Mouse (Mus musculus) bone marrow macrophage, adult 2 months (primary cell): ENCODE measurements around the gene Pigb.

Experiments
- CTCF ChIP-seq: IDR thresholded peaks from 2 replicates; pipeline ENCODE4 v1.5.1; 2012; ENCODE audit warnings: low read depth, mild to moderate bottlenecking, low read length, moderate library complexity
- POLR2A ChIP-seq: IDR thresholded peaks from 2 replicates; pipeline ENCODE4 v1.6.1; 2012; ENCODE audit warnings: mild to moderate bottlenecking, low read depth, low read length, borderline replicate concordance

DNA sequence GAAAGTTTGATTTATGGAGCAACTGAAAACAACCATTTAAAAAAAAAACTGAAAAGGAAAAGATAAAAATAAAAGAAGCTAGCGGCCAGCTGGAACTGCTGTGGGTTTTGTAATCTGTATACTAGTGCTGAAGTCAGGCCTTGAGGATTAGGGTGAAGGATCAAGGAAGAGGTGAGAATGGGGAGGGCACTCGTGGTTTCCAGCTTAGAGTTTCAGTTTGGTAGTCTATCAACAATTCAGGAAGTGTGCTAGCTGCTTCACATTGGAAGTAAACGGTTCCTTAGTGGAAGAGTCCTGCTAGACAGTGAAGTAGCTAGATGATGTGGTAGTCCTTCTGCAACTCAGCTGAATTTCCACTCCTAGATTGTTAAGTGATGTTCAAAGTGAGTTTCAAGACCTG lies 31.8 kb downstream of the Pigb start:
- TF ChIP-seq CTCF (no peak), POLR2A (no peak)
